27 mouse cellular contexts compared by ENCODE assay signal in the genomic region with DNA sequence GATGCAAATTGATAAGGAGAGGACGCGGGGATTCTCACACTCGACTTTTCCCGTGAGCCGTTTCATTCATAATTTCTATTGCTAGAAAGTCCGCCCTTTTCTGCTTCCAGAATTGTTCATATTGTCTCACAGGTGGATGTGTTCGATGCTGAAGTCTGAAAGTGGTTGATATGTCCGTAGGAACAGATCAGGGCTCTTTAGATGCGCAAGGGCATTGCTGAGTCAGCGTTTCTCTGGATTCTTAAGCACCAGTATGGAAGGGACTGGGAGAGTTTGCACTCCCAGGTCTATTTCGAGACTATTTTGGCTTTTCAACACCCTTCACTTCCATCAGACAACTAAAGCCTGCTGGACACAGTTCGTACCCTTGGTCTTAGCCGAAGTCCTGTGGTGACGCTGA. TPM values are rescaled to one million over a fixed set of nuclear protein-coding genes. Genes with fewer than 3 reads are reported as not detected.
A peak's percentile ranks its signal among the peaks of the same experiment; 100 is the strongest.
DNase-seq lines count a peak whose midpoint lies in the region; ATAC-seq and TF ChIP-seq lines count a peak whose summit lies in the region.
"Had no signal": no experiment of that assay in that cellular context is flagged by ENCODE, and none has a peak within 500 bp of the region (broad histone marks: within the 10 kb centered on the region; RNA-seq: fewer than 3 reads in every experiment).

No protein-coding gene starts in this region.

- no peak overlapping the region for H3K9ac ChIP-seq in heart, postnatal 0 days (replicated peaks; ENCODE audit: low read depth, low read length)
- H3K9ac ChIP-seq in ES-E14 (ENCODE audit: insufficient read depth, low read depth, low read length, poor library complexity, severe bottlenecking): no peak overlapping the region
- H3K9ac ChIP-seq in liver, embryonic 11.5 days (ENCODE audit: low read depth, low read length): no peak overlapping the region
- H3K9ac ChIP-seq in liver, postnatal 0 days (replicated peaks): peak overlapping the region; percentile 35; the same call in 1 of the 2 replicates
- H3K9ac ChIP-seq: heart, embryonic 13.5 days; hindbrain, embryonic 15.5 days; lung, embryonic 14.5 days; stomach, embryonic 15.5 days had no signal

- ATAC-seq in heart, postnatal 0 days (ENCODE audit: insufficient read depth, low read depth): no peak
- no peak for ATAC-seq in liver, embryonic 11.5 days (replicated peaks; ENCODE audit: low FRiP score)
- no peak for ATAC-seq in liver, postnatal 0 days
- ATAC-seq: forebrain, embryonic 16.5 days had no signal

- no peak for TF ChIP-seq CTCF in heart, postnatal 0 days (IDR thresholded peaks at IDR 0.05; ENCODE audit: low read depth)
- no peak for TF ChIP-seq CTCF in liver, postnatal 0 days (IDR thresholded peaks at IDR 0.05; ENCODE audit: low read depth)
- TF ChIP-seq CTCF in layer of hippocampus, adult 2 months (conservative IDR thresholded peaks at IDR 0.05): no peak

- 56% methylated on average over 14 of the region's 14 CpGs for WGBS in heart, postnatal 0 days
- WGBS in liver, embryonic 11.5 days: 72% methylated on average over 14 of the region's 14 CpGs
- WGBS in liver, postnatal 0 days (ENCODE audit: insufficient replicate concordance): 70% methylated on average over 14 of the region's 14 CpGs

- peaks cover 4% of the 10 kb centered on the region; the same call in 1 of the 2 replicates for H3K4me1 ChIP-seq in heart, postnatal 0 days (ENCODE audit: control insufficient read depth, insufficient read depth)
- no peaks in the 10 kb centered on the region for H3K4me1 ChIP-seq in ES-E14 (ENCODE audit: control insufficient read depth in 2 of 2, insufficient read depth in 2 of 2, low read length in 2 of 2, poor library complexity in 1 of 2)
- H3K4me1 ChIP-seq in liver, embryonic 11.5 days (replicated peaks; ENCODE audit: control insufficient read depth, insufficient read depth, low read length): no peaks in the 10 kb centered on the region
- H3K4me1 ChIP-seq in liver, postnatal 0 days (ENCODE audit: insufficient read depth): no peaks in the 10 kb centered on the region
- H3K4me1 ChIP-seq: embryonic facial prominence, embryonic 10.5 days; hindbrain, embryonic 15.5 days; stomach, embryonic 15.5 days had no signal

- in situ Hi-C loops in ES-E14 (cut with MboI; ENCODE audit: low sequenced_read_pairs in 2 of 2, unreplicated experiment in 2 of 2): no loop called here

- intact Hi-C loops in heart, postnatal 25 days (cut with DNase I): no loop called here

- H3K27ac ChIP-seq in heart, postnatal 0 days (ENCODE audit: low read depth): no peak overlapping the region
- no peak overlapping the region for H3K27ac ChIP-seq in ES-E14 (ENCODE audit: insufficient read depth, low read depth, low read length, poor library complexity, severe bottlenecking)
- H3K27ac ChIP-seq in liver, embryonic 11.5 days (ENCODE audit: low read depth, low read length): no peak overlapping the region
- H3K27ac ChIP-seq in liver, postnatal 0 days (ENCODE audit: low read depth): peak overlapping the region; percentile 60
- H3K27ac ChIP-seq in layer of hippocampus, adult 2 months: no peak overlapping the region
- H3K27ac ChIP-seq: embryonic facial prominence, embryonic 10.5 days; forebrain, embryonic 10.5 days; heart, adult 2 months; heart, embryonic 13.5 days; hindbrain, embryonic 15.5 days; kidney, postnatal 0 days; stomach, embryonic 15.5 days had no signal

- H3K4me2 ChIP-seq in heart, postnatal 0 days (ENCODE audit: low read depth, low read length): peak overlapping the region; percentile 3; the same call in 1 of the 2 replicates
- H3K4me2 ChIP-seq in liver, embryonic 11.5 days: no peak overlapping the region
- H3K4me2 ChIP-seq in liver, postnatal 0 days (ENCODE audit: low read depth, low read length): peak overlapping the region; percentile 38; the same call in 1 of the 2 replicates
- H3K4me2 ChIP-seq: heart, embryonic 13.5 days; hindbrain, embryonic 15.5 days; lung, embryonic 14.5 days; stomach, embryonic 15.5 days had no signal

- H3K9me3 ChIP-seq in heart, postnatal 0 days (replicated peaks; ENCODE audit: control insufficient read depth, low read length): no peaks in the 10 kb centered on the region
- H3K9me3 ChIP-seq in ES-E14 (ENCODE audit: control insufficient read depth, insufficient read depth, low read depth, low read length): no peaks in the 10 kb centered on the region
- no peaks in the 10 kb centered on the region for H3K9me3 ChIP-seq in liver, embryonic 11.5 days (ENCODE audit: control insufficient read depth, low read length)
- H3K9me3 ChIP-seq in liver, postnatal 0 days (ENCODE audit: low read length): no peaks in the 10 kb centered on the region
- H3K9me3 ChIP-seq: embryonic facial prominence, embryonic 10.5 days; forebrain, embryonic 10.5 days; heart, embryonic 13.5 days; hindbrain, embryonic 15.5 days; stomach, embryonic 15.5 days had no signal

- H3K4me3 ChIP-seq in heart, postnatal 0 days (ENCODE audit: low read depth, low read length): no peak overlapping the region
- H3K4me3 ChIP-seq in ES-E14 (ENCODE audit: insufficient read depth in 1 of 2, low read depth in 1 of 2, low read length in 2 of 2, poor library complexity in 1 of 2, severe bottlenecking in 1 of 2): no peak overlapping the region
- H3K4me3 ChIP-seq in liver, embryonic 11.5 days (ENCODE audit: low read depth, low read length): peak overlapping the region; percentile 21
- peak overlapping the region; percentile 29 for H3K4me3 ChIP-seq in liver, postnatal 0 days (ENCODE audit: low read depth, low read length)
- no peak overlapping the region for H3K4me3 ChIP-seq in layer of hippocampus, adult 2 months
- H3K4me3 ChIP-seq: embryonic facial prominence, embryonic 10.5 days; forebrain, embryonic 10.5 days; heart, adult 2 months; heart, embryonic 13.5 days; hindbrain, embryonic 15.5 days; stomach, embryonic 15.5 days had no signal

- no peak for TF ChIP-seq EP300 in heart, postnatal 0 days (IDR thresholded peaks at IDR 0.05; ENCODE audit: low read depth)
- TF ChIP-seq EP300 in liver, postnatal 0 days (IDR thresholded peaks at IDR 0.05; ENCODE audit: low read depth): no peak

- no peaks in the 10 kb centered on the region for H3K27me3 ChIP-seq in heart, postnatal 0 days (ENCODE audit: control insufficient read depth, insufficient read depth, low read length)
- H3K27me3 ChIP-seq in liver, embryonic 11.5 days (replicated peaks; ENCODE audit: control insufficient read depth, insufficient read depth, low read length): no peaks in the 10 kb centered on the region
- no peaks in the 10 kb centered on the region for H3K27me3 ChIP-seq in liver, postnatal 0 days (ENCODE audit: insufficient read depth, low read length)
- H3K27me3 ChIP-seq: heart, embryonic 13.5 days; hindbrain, embryonic 15.5 days; stomach, embryonic 15.5 days had no signal

- no peaks in the 10 kb centered on the region for H3K36me3 ChIP-seq in heart, postnatal 0 days (replicated peaks; ENCODE audit: control insufficient read depth, insufficient read depth, low read length)
- H3K36me3 ChIP-seq in ES-E14 (ENCODE audit: control insufficient read depth, insufficient read depth, low read length, poor library complexity, severe bottlenecking): no peaks in the 10 kb centered on the region
- H3K36me3 ChIP-seq in liver, embryonic 11.5 days (ENCODE audit: control insufficient read depth, insufficient read depth, low read length): no peaks in the 10 kb centered on the region
- no peaks in the 10 kb centered on the region for H3K36me3 ChIP-seq in liver, postnatal 0 days (replicated peaks; ENCODE audit: insufficient read depth, low read length)
- H3K36me3 ChIP-seq: embryonic facial prominence, embryonic 10.5 days; forebrain, embryonic 10.5 days; heart, embryonic 13.5 days; hindbrain, embryonic 15.5 days; stomach, embryonic 15.5 days had no signal

- DNase-seq in heart, postnatal 0 days (ENCODE audit: low spot score): no peak
- DNase-seq in heart, postnatal 25 days (ENCODE audit: low spot score): no peak
- DNase-seq in ES-E14 (ENCODE audit: low read depth, low spot score): no peak
- no peak for DNase-seq in liver, embryonic 11.5 days (ENCODE audit: low spot score)
- no peak for DNase-seq in liver, postnatal 0 days
- no peak for DNase-seq in thymus, postnatal 4 days
- no peak for DNase-seq in layer of hippocampus, adult 2 months (ENCODE audit: low spot score in 2 of 2)
- DNase-seq: adrenal gland, postnatal 14 days; cerebellum, adult 11 months; cerebellum, adult 9-11 months; gastrocnemius, postnatal 25 days; heart, adult 2 months; kidney, adult 2 months; lung, embryonic 14.5 days; lung, postnatal 36 days; right cerebral cortex, adult 18-20 months; thymus, adult 2 months had no signal

TF ChIP-seq in ES-E14, 5 proteins besides CTCF, POLR2A, EP300 and RAD21:
- TF ChIP-seq ZC3H11A (IDR thresholded peaks at IDR 0.05; ENCODE audit: borderline replicate concordance, low read depth, low read length): no peak
- TF ChIP-seq MAFK (IDR thresholded peaks at IDR 0.05; ENCODE audit: insufficient read depth, low read depth, low read length): peak; percentile 96
- no peak for TF ChIP-seq ZNF384 (IDR thresholded peaks at IDR 0.05; ENCODE audit: low read depth, low read length)
- TF ChIP-seq HCFC1 (IDR thresholded peaks at IDR 0.05; ENCODE audit: borderline replicate concordance, insufficient read depth, low read length): no peak
- TF ChIP-seq CHD2 (IDR thresholded peaks at IDR 0.05; ENCODE audit: low read depth, low read length): no peak

RNA-seq across cellular contexts. Expression of a gene that starts 0.8 kb away (rescaled TPM):
- 9.9 and 10.7 TPM in 2 replicates for total RNA-seq in heart, postnatal 0 days (2014; rRNA removed; ENCODE audit: low replicate concordance)
- polyA plus RNA-seq in heart, postnatal 0 days (2015; fragmentation: Nextera tagmentation; extraction: Ambion mirVana): 2.6 and 3.2 TPM in 2 replicates
- total RNA-seq in heart, postnatal 25 days (2021): 10 to 100 TPM; 17.5 to 20.0 TPM
- total RNA-seq in ES-E14 (2012; rRNA removed): 0.58 and 0.90 TPM in 2 replicates
- 9.0 and 9.8 TPM in 2 replicates for polyA plus RNA-seq in liver, embryonic 11.5 days (2014; fragmentation: Nextera tagmentation; extraction: Ambion mirVana)
- polyA plus RNA-seq in liver, postnatal 0 days (2015; fragmentation: Nextera tagmentation; extraction: Ambion mirVana): 13.6 and 14.5 TPM in 2 replicates
- total RNA-seq in layer of hippocampus, adult 2 months (2021): 1 to 10 TPM; 3.4 to 4.1 TPM

RNA-seq across cellular contexts. Expression of a gene that starts 55.7 kb away (rescaled TPM):
- total RNA-seq in heart, postnatal 0 days (2014; rRNA removed; ENCODE audit: low replicate concordance): 1.2 TPM in 1 of 2 replicates, not detected in the other
- polyA plus RNA-seq in heart, postnatal 0 days (2015; fragmentation: Nextera tagmentation; extraction: Ambion mirVana): 0.04 and 0.07 TPM in 2 replicates
- total RNA-seq in heart, postnatal 25 days (2021): not detected
- not detected in 2 replicates for total RNA-seq in ES-E14 (2012; rRNA removed)
- not detected in 2 replicates for polyA plus RNA-seq in liver, embryonic 11.5 days (2014; fragmentation: Nextera tagmentation; extraction: Ambion mirVana)
- polyA plus RNA-seq in liver, postnatal 0 days (2015; fragmentation: Nextera tagmentation; extraction: Ambion mirVana): 0.02 TPM in 1 of 2 replicates, not detected in the other
- total RNA-seq in layer of hippocampus, adult 2 months (2021): under 1 TPM; 0.10 to 0.18 TPM
- total RNA-seq: adrenal gland, postnatal 14 days; common myeloid progenitor, adult 5-6 weeks; hematopoietic stem cell, adult 5-6 weeks had no signal
- polyA plus RNA-seq: embryonic facial prominence, embryonic 10.5 days; forebrain, embryonic 10.5 days; heart, adult 2 months; limb, embryonic 11.5 days; lung, embryonic 14.5 days had no signal

Comparison
In these comparisons a context has a peak if more than half of its experiments do, and no peak if none do; other contexts are left out.
1. H3K4me3 ChIP-seq: peak in liver, embryonic 11.5 days (single experiment) and liver, postnatal 0 days (single experiment); none in heart, postnatal 0 days (single experiment), ES-E14 (0 of 2) and layer of hippocampus, adult 2 months (single experiment).